Mouse (Mus musculus) adrenal gland, postnatal 4 days (tissue): ENCODE measurements around the gene Ampd3. TPM values are rescaled to one million over a fixed set of nuclear protein-coding genes. Genes with fewer than 3 reads are reported as not detected.

Experiments
- DNase-seq, 2 experiments: peaks; one replicate each; pipeline ENCODE4 v3.0.0; 2021 to 2022; ENCODE audit warnings: low spot score in 2 of 2, mixed read lengths in 2 of 2
- total RNA-seq, 2 experiments: library from RNA; stranded (reverse); gene quantifications; 2 replicates each; pipeline ENCODE4 v1.2.3; 2021

The Ampd3 gene
- total RNA-seq, 2 experiments from 2014 or later: 28.6 to 34.2 TPM

- no peak for DNase-seq
These were observed 28.5 kb downstream of the Ampd3 start for GRCm38 (mm10) chr7:110796367-110797051.

GRCm38 (mm10) chr7:110797722-110798409 lies 29.9 kb downstream of the Ampd3 start:
- DNase-seq: no peak

DNA sequence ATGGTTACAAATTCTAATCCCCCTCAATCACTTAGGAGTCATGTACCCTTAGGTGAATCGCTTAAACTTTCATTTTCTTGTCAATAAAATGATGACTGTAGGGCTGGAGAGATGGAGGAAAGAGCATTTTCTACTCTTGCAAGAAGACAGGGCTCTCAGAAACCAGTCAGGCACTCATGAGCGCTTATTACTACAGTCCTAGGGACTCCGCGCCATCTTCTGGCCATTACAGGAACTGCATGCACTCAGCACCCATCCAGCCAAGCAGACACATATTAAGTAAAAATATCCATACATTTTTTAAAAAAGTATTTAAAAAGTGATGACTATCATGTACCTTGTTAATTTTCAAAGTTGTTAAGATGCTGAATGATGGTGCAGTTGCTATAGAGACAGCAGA lies 33.0 kb downstream of the Ampd3 start:
- DNase-seq: peak in 1 of 2 experiments; percentile 62

- no peak for DNase-seq
These were observed 35.1 kb downstream of the Ampd3 start for GRCm38 (mm10) chr7:110803131-110803530.

DNA sequence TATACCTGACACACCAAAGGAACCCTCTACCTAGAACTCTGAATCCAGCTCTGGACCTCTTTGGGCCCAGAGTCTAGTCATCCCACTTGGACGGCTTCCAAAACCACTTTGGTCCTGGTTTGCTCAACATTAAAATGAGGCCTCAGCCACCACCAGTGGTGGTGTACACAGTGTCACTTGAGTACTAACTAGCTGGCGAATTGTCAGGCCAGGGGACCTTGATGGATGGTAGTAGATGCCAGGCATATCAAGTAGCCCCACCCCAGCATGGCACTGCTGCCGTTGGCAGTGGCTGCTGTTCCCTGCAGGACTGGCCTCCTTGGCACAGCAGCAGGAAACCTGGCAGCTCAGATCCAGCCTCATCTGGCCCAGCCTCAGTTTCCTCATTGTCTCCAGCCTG lies 36.3 kb downstream of the Ampd3 start:
- DNase-seq: no peak

DNA sequence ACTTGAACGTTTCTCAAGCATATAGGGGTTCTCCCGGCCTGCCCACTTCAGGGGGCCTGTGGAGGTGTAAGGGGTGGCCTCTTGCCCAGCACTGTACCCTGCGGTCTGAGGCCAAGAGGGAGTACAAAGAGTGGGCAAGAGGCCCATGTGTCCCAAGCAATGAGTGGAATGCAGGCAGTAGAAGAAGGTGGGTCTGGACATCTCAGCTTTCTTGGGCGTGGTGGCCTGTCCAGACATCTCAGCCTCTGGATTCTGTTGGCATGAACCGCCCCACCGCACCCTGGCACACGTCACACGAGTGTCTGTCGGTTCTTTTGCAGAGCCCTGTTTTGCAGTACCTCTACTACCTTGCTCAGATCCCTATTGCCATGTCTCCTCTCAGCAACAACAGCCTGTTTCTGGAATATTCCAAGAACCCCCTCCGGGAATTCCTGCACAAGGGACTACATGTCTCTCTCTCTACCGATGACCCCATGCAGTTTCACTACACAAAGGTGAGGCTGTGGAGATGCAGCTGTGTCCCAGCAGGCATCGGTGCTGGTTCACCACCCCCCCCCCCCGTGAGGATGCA lies 39.5 kb downstream of the Ampd3 start:
- no peak for DNase-seq

DNA sequence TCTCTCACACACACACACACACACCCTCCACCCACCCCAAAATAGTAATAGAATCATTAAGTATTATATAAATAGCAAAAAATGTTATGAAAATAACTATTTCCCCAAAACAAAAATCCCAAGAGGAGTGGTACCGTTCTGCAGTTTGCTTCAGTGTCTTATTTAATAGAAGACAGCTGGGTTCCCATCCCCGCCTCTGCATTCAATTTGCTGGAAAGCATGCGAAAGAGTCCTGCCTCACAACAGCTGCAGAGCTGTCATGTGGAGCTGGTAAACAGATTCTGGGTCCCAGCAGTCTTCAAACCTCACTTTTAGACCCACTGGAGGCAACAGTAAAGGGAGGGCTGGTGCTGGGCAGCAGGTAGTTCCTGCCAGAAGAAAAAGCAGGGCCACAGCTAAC lies 41.0 kb downstream of the Ampd3 start:
- no peak for DNase-seq

- no peak for DNase-seq
These were observed 41.9 kb downstream of the Ampd3 start for GRCm38 (mm10) chr7:110809585-110810557.

DNA sequence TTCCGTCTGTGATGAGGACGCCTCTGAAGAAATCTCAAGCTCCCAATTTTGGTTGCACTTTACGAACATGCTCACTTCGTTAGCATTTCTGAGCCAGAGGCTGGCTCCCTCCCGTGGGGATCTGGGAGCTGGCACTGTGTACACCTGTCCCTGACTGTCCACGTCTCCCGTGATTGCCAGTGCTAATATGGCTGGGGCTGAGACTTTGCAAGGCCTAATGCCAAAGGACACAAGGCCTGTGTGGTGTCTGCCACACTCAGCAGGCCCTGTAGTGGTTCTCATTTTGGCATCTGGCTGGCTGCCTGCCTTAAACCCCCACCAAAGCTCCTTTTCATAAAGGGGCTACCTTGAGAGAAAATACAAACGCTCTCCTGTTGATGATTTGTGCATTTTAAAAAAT lies 43.0 kb downstream of the Ampd3 start:
- DNase-seq: no peak

- DNase-seq: no peak
These were observed 43.5 kb downstream of the Ampd3 start for GRCm38 (mm10) chr7:110811529-110811928.

- no peak for DNase-seq
These were observed 46.0 kb downstream of the Ampd3 start for GRCm38 (mm10) chr7:110813983-110814382.

DNA sequence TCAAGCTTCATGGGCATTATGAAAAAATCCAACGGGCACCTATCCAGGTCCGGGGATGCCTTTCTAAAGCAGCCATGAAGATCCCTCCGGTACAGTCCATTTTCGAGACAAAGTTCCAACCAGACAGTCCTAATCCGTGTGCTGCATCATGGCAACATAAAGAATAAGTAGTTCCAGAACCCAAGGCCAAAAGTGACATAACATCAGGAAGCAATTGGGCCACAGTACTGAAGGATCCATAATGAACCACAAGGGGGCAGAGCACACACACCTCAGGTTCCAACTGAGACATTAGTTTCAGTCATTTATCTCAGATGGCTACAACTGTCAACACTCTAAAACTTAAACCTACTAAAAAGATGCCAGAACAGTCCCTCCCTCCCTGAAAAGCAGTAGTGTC lies 48.0 kb downstream of the Ampd3 start:
- DNase-seq: no peak

GRCm38 (mm10) chr7:110818206-110818605 lies 50.2 kb downstream of the Ampd3 start:
- no peak for DNase-seq

- no peak for DNase-seq
These were observed 50.9 kb downstream of the Ampd3 start for GRCm38 (mm10) chr7:110818787-110819350.

DNA sequence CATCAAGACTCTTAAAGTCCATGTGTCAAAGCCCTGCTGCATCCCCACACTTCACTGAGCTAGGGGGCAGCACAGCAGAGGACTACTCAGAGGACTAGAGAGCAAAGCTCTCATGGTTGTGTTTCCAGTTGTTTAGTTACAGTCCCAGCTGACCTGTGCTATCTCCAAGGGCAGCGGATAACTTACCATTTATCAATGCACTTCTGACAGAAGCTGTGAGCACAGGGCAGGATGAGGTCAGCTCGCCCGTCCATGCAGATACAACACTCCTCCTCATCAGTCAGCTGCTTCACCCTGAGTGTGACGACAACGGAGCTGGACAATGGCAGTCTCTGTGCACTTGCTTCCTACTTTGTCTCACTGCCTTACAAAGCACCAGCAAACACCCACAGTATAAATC lies 53.1 kb downstream of the Ampd3 start:
- DNase-seq: no peak

DNA sequence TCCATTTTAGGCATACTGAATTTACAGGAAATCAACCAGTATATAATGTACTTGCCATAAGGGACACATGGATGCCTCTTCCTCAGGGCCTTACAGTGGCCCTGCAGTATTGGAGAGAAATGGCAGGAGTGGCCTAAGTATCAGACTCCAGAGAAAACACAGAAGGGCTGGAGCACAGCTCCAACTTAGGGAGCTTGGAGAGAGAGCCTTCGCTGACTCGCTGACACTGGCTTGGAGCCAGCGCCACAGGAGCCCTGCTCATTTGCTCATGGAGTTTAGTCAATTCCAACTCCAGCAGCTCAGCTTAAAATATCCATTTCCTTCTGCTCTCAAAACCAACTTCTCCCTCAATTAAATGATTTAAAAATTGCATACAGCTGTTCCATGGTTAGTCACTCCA lies 53.6 kb downstream of the Ampd3 start:
- no peak for DNase-seq

- DNase-seq: no peak
These were observed 54.0 kb downstream of the Ampd3 start for GRCm38 (mm10) chr7:110822055-110822454.

- DNase-seq: no peak
These were observed 55.1 kb downstream of the Ampd3 start for GRCm38 (mm10) chr7:110823076-110823475.

GRCm38 (mm10) chr7:110823593-110823992 lies 55.6 kb downstream of the Ampd3 start:
- no peak for DNase-seq

- DNase-seq: no peak
These were observed 56.3 kb downstream of the Ampd3 start for GRCm38 (mm10) chr7:110823995-110824953.
